Mouse (Mus musculus): ENCODE data around the gene Ifitm6. TPM values are rescaled to one million over a fixed set of nuclear protein-coding genes. Genes with fewer than 3 reads are reported as not detected.

Ifitm6 gene
- total and polyA plus RNA-seq, 2 experiments from 2014 or later: 0.34 to 2.0 TPM

DNA sequence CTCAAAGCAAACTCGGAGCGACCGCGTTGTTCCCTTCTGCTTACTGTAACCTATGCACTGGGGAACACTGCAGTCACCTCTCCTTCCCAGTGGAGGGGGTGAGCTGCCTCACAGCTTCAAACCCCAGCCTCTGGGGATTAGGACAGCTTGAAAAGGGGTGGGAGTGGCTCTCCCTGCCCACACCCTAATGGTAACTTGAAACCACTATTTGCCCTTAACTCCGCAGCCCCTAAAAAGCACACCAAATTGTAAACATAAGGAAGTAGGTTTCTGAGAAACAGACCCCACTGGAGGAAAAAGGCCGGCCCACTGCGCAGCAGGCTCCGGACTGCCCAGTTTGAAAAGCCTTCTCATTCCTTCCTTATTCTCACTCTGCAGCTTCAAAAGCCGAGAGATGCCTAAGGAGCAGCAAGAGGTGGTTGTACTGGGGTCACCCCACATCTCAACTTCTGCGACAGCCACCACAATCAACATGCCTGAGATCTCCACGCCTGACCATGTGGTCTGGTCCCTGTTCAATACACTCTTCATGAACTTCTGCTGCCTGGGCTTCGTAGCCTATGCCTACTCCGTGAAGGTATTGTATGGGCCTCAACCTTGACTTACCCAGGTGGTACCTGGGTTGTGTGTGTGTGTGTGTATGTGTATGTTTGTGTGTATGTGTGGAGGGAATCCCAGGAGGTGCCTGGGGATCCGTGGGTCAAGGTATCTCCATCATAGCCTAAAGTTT lies 49.7 kb downstream of the Ifitm6 start:
- H3K27me3 ChIP-seq (ENCODE audit: insufficient read depth, low read length): no peaks in the 10 kb centered on the region
- no peaks in the 10 kb centered on the region for H3K4me1 ChIP-seq (ENCODE audit: insufficient read depth)
- 9% methylated on average over 14 of the region's 14 CpGs for WGBS
- no peak for DNase-seq
- H3K27ac ChIP-seq (ENCODE audit: low read depth, low read length): no peak overlapping the region
- TF ChIP-seq CTCF (IDR thresholded peaks at IDR 0.05; ENCODE audit: low read depth): no peak
- no peak overlapping the region for H3K9ac ChIP-seq
- no peaks in the 10 kb centered on the region for H3K9me3 ChIP-seq (ENCODE audit: low read length)
- H3K36me3 ChIP-seq (ENCODE audit: insufficient read depth): no peaks in the 10 kb centered on the region
- ATAC-seq: no peak
- no peak overlapping the region for H3K4me2 ChIP-seq (ENCODE audit: low read depth)
- no peak overlapping the region for H3K4me3 ChIP-seq (ENCODE audit: low read depth, low read length)

DNA sequence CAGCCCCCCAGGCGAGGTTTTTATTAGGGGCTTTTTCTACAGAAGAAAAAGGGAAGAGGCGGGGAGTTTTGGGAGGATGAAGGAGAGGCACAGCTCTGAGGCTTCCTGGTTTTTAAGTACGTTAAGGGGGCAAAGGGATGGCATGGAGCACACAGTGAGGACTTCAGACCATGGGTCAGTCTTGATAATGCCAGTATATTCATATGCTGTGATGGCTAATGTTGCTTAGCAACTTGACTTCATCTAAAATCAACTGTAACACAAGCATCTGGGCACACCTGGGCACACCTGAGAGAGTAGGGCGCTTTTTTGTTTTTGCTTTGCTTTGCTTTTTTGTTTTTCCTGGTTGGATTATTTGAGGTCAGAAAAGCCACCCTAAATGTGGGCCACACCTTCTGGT lies 50.8 kb downstream of the Ifitm6 start, which contains the start of gene Ifitm1:
Ifitm1 (plus strand) TSS at position 301 of the 400 bp plus-strand sequence.
- Histone ChIP-seq H3K9me3 (ENCODE audit: low read length) (no peaks in the 10 kb centered on the region), H3K4me1 (ENCODE audit: insufficient read depth) (no peaks in the 10 kb centered on the region), H3K4me3 (ENCODE audit: low read depth, low read length) (no peak within 1 kb of the TSS), H3K27ac (ENCODE audit: low read depth, low read length) (no peak within 1 kb of the TSS), H3K36me3 (ENCODE audit: insufficient read depth) (no peaks in the 10 kb centered on the region), H3K27me3 (ENCODE audit: insufficient read depth, low read length) (no peaks in the 10 kb centered on the region), H3K4me2 (ENCODE audit: low read depth) (no peak within 1 kb of the TSS), H3K9ac (no peak within 1 kb of the TSS)
- ATAC-seq (no peak), DNase-seq (no peak)
- 80% methylated on average over 4 of the region's 4 CpGs for WGBS
- TF ChIP-seq CTCF (IDR thresholded peaks at IDR 0.05; ENCODE audit: low read depth): no peak

Other genes starting within 250 kb of the Ifitm6 start
Only the 30 nearest of the 31 such genes appear.
- not detected in 2 replicates for gene Syce1, start 230.1 kb downstream of the Ifitm6 start, total RNA-seq (2014; rRNA removed)
- gene Syce1, start 230.1 kb downstream of the Ifitm6 start, polyA plus RNA-seq (2015; fragmentation: Nextera tagmentation; extraction: Ambion mirVana): 0.30 TPM in 1 of 2 replicates, not detected in the other
- gene Zfp941, start 195.7 kb downstream of the Ifitm6 start, total RNA-seq (2014; rRNA removed): 19.8 and 32.1 TPM in 2 replicates
- gene Zfp941, start 195.7 kb downstream of the Ifitm6 start, polyA plus RNA-seq (2015; fragmentation: Nextera tagmentation; extraction: Ambion mirVana): 8.3 and 15.6 TPM in 2 replicates
- gene Urah, start 182.9 kb downstream of the Ifitm6 start, total RNA-seq (2014; rRNA removed): not detected in 2 replicates
- gene Urah, start 182.9 kb downstream of the Ifitm6 start, polyA plus RNA-seq (2015; fragmentation: Nextera tagmentation; extraction: Ambion mirVana): 0.48 and 0.64 TPM in 2 replicates
- not detected in 2 replicates for gene Scgb1c1, start 172.4 kb downstream of the Ifitm6 start, total RNA-seq (2014; rRNA removed)
- gene Scgb1c1, start 172.4 kb downstream of the Ifitm6 start, polyA plus RNA-seq (2015; fragmentation: Nextera tagmentation; extraction: Ambion mirVana): 0.48 TPM in 1 of 2 replicates, not detected in the other
- not detected in 2 replicates for gene Odf3, start 170.1 kb downstream of the Ifitm6 start, total RNA-seq (2014; rRNA removed)
- gene Odf3, start 170.1 kb downstream of the Ifitm6 start, polyA plus RNA-seq (2015; fragmentation: Nextera tagmentation; extraction: Ambion mirVana): 0.10 and 0.13 TPM in 2 replicates
- gene Gm45785, start 161.6 kb downstream of the Ifitm6 start, total RNA-seq (2014; rRNA removed): 2.0 and 4.2 TPM in 2 replicates
- not detected in 2 replicates for gene Gm45785, start 161.6 kb downstream of the Ifitm6 start, polyA plus RNA-seq (2015; fragmentation: Nextera tagmentation; extraction: Ambion mirVana)
- 98.8 and 123 TPM in 2 replicates for gene Ric8a, start 161.0 kb downstream of the Ifitm6 start, total RNA-seq (2014; rRNA removed)
- 79.5 and 91.8 TPM in 2 replicates for gene Ric8a, start 161.0 kb downstream of the Ifitm6 start, polyA plus RNA-seq (2015; fragmentation: Nextera tagmentation; extraction: Ambion mirVana)
- 30.8 and 34.5 TPM in 2 replicates for gene Bet1l, start 160.3 kb downstream of the Ifitm6 start, total RNA-seq (2014; rRNA removed)
- 48.8 and 58.0 TPM in 2 replicates for gene Bet1l, start 160.3 kb downstream of the Ifitm6 start, polyA plus RNA-seq (2015; fragmentation: Nextera tagmentation; extraction: Ambion mirVana)
- 164 and 174 TPM in 2 replicates for gene Psmd13, start 136.0 kb downstream of the Ifitm6 start, total RNA-seq (2014; rRNA removed)
- gene Psmd13, start 136.0 kb downstream of the Ifitm6 start, polyA plus RNA-seq (2015; fragmentation: Nextera tagmentation; extraction: Ambion mirVana): 274 and 298 TPM in 2 replicates
- 41.9 and 46.3 TPM in 2 replicates for gene Sirt3, start 135.6 kb downstream of the Ifitm6 start, total RNA-seq (2014; rRNA removed)
- gene Sirt3, start 135.6 kb downstream of the Ifitm6 start, polyA plus RNA-seq (2015; fragmentation: Nextera tagmentation; extraction: Ambion mirVana): 44.2 and 48.3 TPM in 2 replicates
- gene Cox8b, start 117.5 kb downstream of the Ifitm6 start, total RNA-seq (2014; rRNA removed): not detected in 2 replicates
- not detected in 2 replicates for gene Cox8b, start 117.5 kb downstream of the Ifitm6 start, polyA plus RNA-seq (2015; fragmentation: Nextera tagmentation; extraction: Ambion mirVana)
- 0.85 and 1.00 TPM in 2 replicates for gene Nlrp6, start 97.0 kb downstream of the Ifitm6 start, total RNA-seq (2014; rRNA removed)
- 0.98 and 1.3 TPM in 2 replicates for gene Nlrp6, start 97.0 kb downstream of the Ifitm6 start, polyA plus RNA-seq (2015; fragmentation: Nextera tagmentation; extraction: Ambion mirVana)
- gene Pgghg, start 76.5 kb downstream of the Ifitm6 start, total RNA-seq (2014; rRNA removed): 7.2 and 8.5 TPM in 2 replicates
- 4.7 and 5.3 TPM in 2 replicates for gene Pgghg, start 76.5 kb downstream of the Ifitm6 start, polyA plus RNA-seq (2015; fragmentation: Nextera tagmentation; extraction: Ambion mirVana)
- gene Ifitm5, start 67.6 kb downstream of the Ifitm6 start, total RNA-seq (2014; rRNA removed): 0.86 TPM in 1 of 2 replicates, not detected in the other
- gene Ifitm5, start 67.6 kb downstream of the Ifitm6 start, polyA plus RNA-seq (2015; fragmentation: Nextera tagmentation; extraction: Ambion mirVana): 0.28 and 0.45 TPM in 2 replicates
- not detected in 2 replicates for gene Gm45717, start 62.0 kb downstream of the Ifitm6 start, total RNA-seq (2014; rRNA removed)
- gene Gm45717, start 62.0 kb downstream of the Ifitm6 start, polyA plus RNA-seq (2015; fragmentation: Nextera tagmentation; extraction: Ambion mirVana): not detected in 2 replicates
- gene Ifitm2, start 61.9 kb downstream of the Ifitm6 start, total RNA-seq (2014; rRNA removed): 45.2 and 55.6 TPM in 2 replicates
- 240 and 270 TPM in 2 replicates for gene Ifitm2, start 61.9 kb downstream of the Ifitm6 start, polyA plus RNA-seq (2015; fragmentation: Nextera tagmentation; extraction: Ambion mirVana)
- 10.5 and 12.7 TPM in 2 replicates for gene Ifitm1, start 50.7 kb downstream of the Ifitm6 start, total RNA-seq (2014; rRNA removed)
- 14.5 and 19.4 TPM in 2 replicates for gene Ifitm1, start 50.7 kb downstream of the Ifitm6 start, polyA plus RNA-seq (2015; fragmentation: Nextera tagmentation; extraction: Ambion mirVana)
- gene Ifitm3, start 7.2 kb downstream of the Ifitm6 start, total RNA-seq (2014; rRNA removed): 12.2 and 35.9 TPM in 2 replicates
- gene Ifitm3, start 7.2 kb downstream of the Ifitm6 start, polyA plus RNA-seq (2015; fragmentation: Nextera tagmentation; extraction: Ambion mirVana): 78.8 and 81.3 TPM in 2 replicates
- not detected in 2 replicates for gene Gm17387, start 11.2 kb upstream of the Ifitm6 start, total RNA-seq (2014; rRNA removed)
- not detected in 2 replicates for gene Gm17387, start 11.2 kb upstream of the Ifitm6 start, polyA plus RNA-seq (2015; fragmentation: Nextera tagmentation; extraction: Ambion mirVana)
- gene B4galnt4, start 43.2 kb upstream of the Ifitm6 start, total RNA-seq (2014; rRNA removed): 126 and 163 TPM in 2 replicates
- 42.3 and 47.4 TPM in 2 replicates for gene B4galnt4, start 43.2 kb upstream of the Ifitm6 start, polyA plus RNA-seq (2015; fragmentation: Nextera tagmentation; extraction: Ambion mirVana)
- gene Pkp3, start 60.3 kb upstream of the Ifitm6 start, total RNA-seq (2014; rRNA removed): not detected in 2 replicates
- gene Pkp3, start 60.3 kb upstream of the Ifitm6 start, polyA plus RNA-seq (2015; fragmentation: Nextera tagmentation; extraction: Ambion mirVana): 0.08 TPM in 1 of 2 replicates, not detected in the other
- gene Sigirr, start 82.6 kb upstream of the Ifitm6 start, total RNA-seq (2014; rRNA removed): 2.9 TPM in 2 replicates
- 2.4 and 2.7 TPM in 2 replicates for gene Sigirr, start 82.6 kb upstream of the Ifitm6 start, polyA plus RNA-seq (2015; fragmentation: Nextera tagmentation; extraction: Ambion mirVana)
- 0.08 and 0.43 TPM in 2 replicates for gene Ano9, start 99.9 kb upstream of the Ifitm6 start, total RNA-seq (2014; rRNA removed)
- gene Ano9, start 99.9 kb upstream of the Ifitm6 start, polyA plus RNA-seq (2015; fragmentation: Nextera tagmentation; extraction: Ambion mirVana): 0.05 and 0.20 TPM in 2 replicates
- 24.5 and 24.9 TPM in 2 replicates for gene Ptdss2, start 104.5 kb upstream of the Ifitm6 start, total RNA-seq (2014; rRNA removed)
- gene Ptdss2, start 104.5 kb upstream of the Ifitm6 start, polyA plus RNA-seq (2015; fragmentation: Nextera tagmentation; extraction: Ambion mirVana): 70.5 and 78.3 TPM in 2 replicates
- 41.6 and 41.9 TPM in 2 replicates for gene Rnh1, start 154.9 kb upstream of the Ifitm6 start, total RNA-seq (2014; rRNA removed)
- 43.1 and 45.4 TPM in 2 replicates for gene Rnh1, start 154.9 kb upstream of the Ifitm6 start, polyA plus RNA-seq (2015; fragmentation: Nextera tagmentation; extraction: Ambion mirVana)
- 103 and 149 TPM in 2 replicates for gene Hras, start 176.1 kb upstream of the Ifitm6 start, total RNA-seq (2014; rRNA removed)
- gene Hras, start 176.1 kb upstream of the Ifitm6 start, polyA plus RNA-seq (2015; fragmentation: Nextera tagmentation; extraction: Ambion mirVana): 198 and 199 TPM in 2 replicates
- gene Lrrc56, start 176.2 kb upstream of the Ifitm6 start, total RNA-seq (2014; rRNA removed): 11.1 and 11.7 TPM in 2 replicates
- gene Lrrc56, start 176.2 kb upstream of the Ifitm6 start, polyA plus RNA-seq (2015; fragmentation: Nextera tagmentation; extraction: Ambion mirVana): 10.2 and 10.7 TPM in 2 replicates
- gene Lmntd2, start 196.2 kb upstream of the Ifitm6 start, total RNA-seq (2014; rRNA removed): 0.62 TPM in 1 of 2 replicates, not detected in the other
- gene Lmntd2, start 196.2 kb upstream of the Ifitm6 start, polyA plus RNA-seq (2015; fragmentation: Nextera tagmentation; extraction: Ambion mirVana): 0.15 and 0.33 TPM in 2 replicates
- gene Rassf7, start 197.9 kb upstream of the Ifitm6 start, total RNA-seq (2014; rRNA removed): 13.3 and 15.8 TPM in 2 replicates
- 15.6 and 19.1 TPM in 2 replicates for gene Rassf7, start 197.9 kb upstream of the Ifitm6 start, polyA plus RNA-seq (2015; fragmentation: Nextera tagmentation; extraction: Ambion mirVana)
- gene Phrf1, start 210.9 kb upstream of the Ifitm6 start, total RNA-seq (2014; rRNA removed): 50.2 and 53.8 TPM in 2 replicates
- gene Phrf1, start 210.9 kb upstream of the Ifitm6 start, polyA plus RNA-seq (2015; fragmentation: Nextera tagmentation; extraction: Ambion mirVana): 26.1 and 35.8 TPM in 2 replicates

Measured in forebrain, postnatal 0 days (tissue).